Mouse (Mus musculus) lung, postnatal 0 days (tissue): ENCODE data around the gene Dtx3. TPM values are rescaled to one million over a fixed set of nuclear protein-coding genes. Genes with fewer than 3 reads are reported as not detected.
A peak's percentile ranks its signal among the peaks of the same experiment; 100 is the strongest.

ENCODE experiments used
- ATAC-seq: fragments of 200-750 bp; cut with Nextera tagmentation; 2 replicates; pipeline ENCODE4 v1.8.0; 2017; ENCODE audit warnings: moderate library complexity
- DNase-seq: peaks from one replicate; pipeline ENCODE4 v3.0.0-alpha.2; 2016; ENCODE audit warnings: low spot score
- H3K27ac ChIP-seq: fragments of 300-500 bp; sonication (generic); 2 replicates; pipeline ENCODE4 v1.5.1; 2014; ENCODE audit warnings: antibody characterized with exemption, mild to moderate bottlenecking, low read length, mixed read lengths
- H3K27me3 ChIP-seq: fragments of 300-500 bp; sonication (generic); replicated peaks from 2 replicates; pipeline ENCODE4 v1.6.1; 2014; ENCODE audit warnings: low read length, mixed read lengths; ENCODE audit not compliant: insufficient read depth
- H3K36me3 ChIP-seq: fragments of 300-500 bp; sonication (generic); 2 replicates; pipeline ENCODE4 v1.6.1; 2014; ENCODE audit warnings: low read length, mixed read lengths; ENCODE audit not compliant: insufficient read depth
- H3K4me1 ChIP-seq: fragments of 300-500 bp; sonication (generic); 2 replicates; pipeline ENCODE4 v1.6.1; 2014; ENCODE audit warnings: antibody characterized with exemption, low read depth, low read length, mixed read lengths; ENCODE audit not compliant: insufficient read depth
- H3K4me2 ChIP-seq: fragments of 300-500 bp; sonication (generic); replicated peaks from 2 replicates; pipeline ENCODE4 v1.6.1; 2014; ENCODE audit warnings: low read depth, mild to moderate bottlenecking, low read length, moderate library complexity, mixed read lengths
- H3K4me3 ChIP-seq: fragments of 300-500 bp; sonication (generic); 2 replicates; pipeline ENCODE4 v1.5.1; 2014; ENCODE audit warnings: low read depth, low read length
- H3K9ac ChIP-seq: fragments of 300-500 bp; sonication (generic); replicated peaks from 2 replicates; pipeline ENCODE4 v1.6.1; 2014; ENCODE audit warnings: low read depth, mild to moderate bottlenecking
- H3K9me3 ChIP-seq: fragments of 300-500 bp; sonication (generic); 2 replicates; pipeline ENCODE4 v1.6.1; 2016; ENCODE audit warnings: low read length, mixed read lengths
- CTCF ChIP-seq: IDR thresholded peaks from 2 replicates; pipeline ENCODE4 v1.5.1; 2016; ENCODE audit warnings: antibody characterized with exemption, mild to moderate bottlenecking
- EP300 ChIP-seq: IDR thresholded peaks from 2 replicates; pipeline ENCODE4 v1.6.1; 2016; ENCODE audit warnings: antibody characterized with exemption, mild to moderate bottlenecking, control low read depth
- WGBS: fragments of 180-500 bp; shearing (Covaris S2); extraction: QIAGEN DNeasy Blood & Tissue Kit; methylation state at CpG from one replicate; pipeline ENCODE4 v1.1.7; 2014; 5-methylcytosine and 5-hydroxymethylcytosine counted together
- polyA plus RNA-seq: library from polyadenylated mRNA; unstranded; fragments of >200 nt; fragmentation: Nextera tagmentation; extraction: Ambion mirVana; gene quantifications from 2 replicates; pipeline ENCODE4 v1.2.1, GENCODE M21; 2015

Dtx3 gene
- polyA plus RNA-seq, 1 experiment from 2014 or later: 47.5 TPM

DNA sequence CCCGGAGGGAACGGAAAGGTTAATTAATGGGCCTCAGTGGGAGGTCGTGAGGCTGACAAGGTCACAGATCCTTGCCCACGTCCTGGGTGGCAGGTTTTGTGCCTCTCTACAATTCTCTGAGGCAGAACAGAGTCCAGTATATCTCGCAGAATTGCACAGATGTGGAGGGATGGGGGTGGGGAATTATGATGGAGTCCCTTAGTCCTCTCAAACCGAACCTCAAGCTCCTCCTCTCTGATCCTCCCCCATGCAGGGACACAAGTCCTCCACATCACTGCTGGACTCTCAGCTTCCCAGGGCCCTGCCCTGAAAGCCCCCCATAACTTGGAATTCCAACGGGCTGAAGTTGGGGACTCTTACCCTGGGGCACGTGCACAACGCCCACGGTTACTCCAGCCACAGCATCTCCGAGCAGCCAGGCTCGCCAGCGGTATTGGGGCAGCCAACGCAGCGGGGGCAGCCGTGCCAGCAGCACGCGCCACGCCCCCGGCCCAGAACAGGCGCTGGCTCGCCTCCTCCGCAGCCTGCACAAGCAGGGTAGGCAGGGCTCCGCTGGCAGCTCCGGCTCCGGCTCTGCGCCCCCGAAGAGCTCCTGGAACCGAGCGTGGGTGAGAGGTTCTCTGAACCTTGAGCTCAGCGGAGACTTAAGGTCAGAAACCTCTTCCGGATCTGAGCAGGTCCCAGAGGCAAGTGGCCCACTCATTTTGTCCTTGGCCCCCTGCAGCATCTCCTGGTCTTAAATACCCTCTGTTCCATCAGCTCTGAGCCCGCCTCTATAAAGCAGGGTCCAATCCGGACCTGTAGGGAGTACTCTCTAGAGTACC is 15.4 kb downstream of the Dtx3 start, which contains the start of gene Slc26a10:
Gene Slc26a10, minus strand, starts transcription at position 775 of the 824 bp plus-strand sequence.
- Histone ChIP-seq H3K27ac (no peak within 1 kb of the TSS), H3K9me3 (no peaks in the 10 kb centered on the region), H3K36me3 (no peaks in the 10 kb centered on the region), H3K27me3 (peaks cover 57% of the 10 kb centered on the region), H3K4me1 (peaks cover 4% of the 10 kb centered on the region), H3K4me3 (no peak within 1 kb of the TSS), H3K9ac (no peak within 1 kb of the TSS), H3K4me2 (peak within 1 kb of the TSS; percentile 27; the same call in 1 of the 2 replicates)
- no peak for DNase-seq
- WGBS: 6% methylated on average over 34 of the region's 34 CpGs
- no peak for TF ChIP-seq CTCF
- no peak for TF ChIP-seq EP300
- ATAC-seq: no peak

DNA sequence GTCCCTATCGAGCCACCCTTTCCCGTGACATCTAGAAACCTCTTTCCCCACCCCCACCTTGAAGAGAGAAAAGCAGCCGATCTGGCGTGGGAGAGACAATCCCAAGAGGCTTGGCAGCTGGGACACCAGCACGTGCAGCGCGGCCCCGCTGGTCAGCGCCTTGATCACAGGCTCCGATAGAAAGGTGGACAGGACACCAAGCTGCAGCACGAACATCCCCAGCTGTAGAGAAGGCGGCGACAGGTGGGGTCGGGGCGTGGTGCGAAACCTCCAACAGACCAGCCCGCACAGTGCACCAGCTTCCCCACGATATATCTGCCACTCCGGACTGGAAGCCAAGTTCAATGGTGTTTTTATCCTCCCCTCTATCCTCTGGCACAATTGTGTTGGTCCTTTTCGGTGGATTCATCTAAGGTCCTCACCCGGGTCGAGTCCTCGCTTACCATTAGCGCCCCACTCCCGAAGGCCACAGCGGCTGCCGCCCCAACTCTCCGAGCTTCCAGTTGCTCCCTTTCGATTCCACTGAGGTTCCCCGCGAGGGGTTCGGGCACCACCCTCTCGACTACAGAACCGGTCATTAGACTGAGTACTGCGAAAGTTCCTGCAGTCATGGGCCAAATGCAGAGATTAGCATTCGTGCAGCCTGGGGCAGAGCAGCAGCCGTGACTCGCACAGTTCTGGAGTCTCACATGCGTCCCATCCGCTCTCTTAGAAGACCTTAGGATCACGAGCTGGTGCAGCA is 17.1 kb downstream of the Dtx3 start:
- Histone ChIP-seq H3K4me3 (peak overlapping the region; percentile 19; the same call in 1 of the 2 replicates), H3K27ac (no peak overlapping the region), H3K4me2 (peak overlapping the region; percentile 51), H3K9ac (no peak overlapping the region), H3K36me3 (no peaks in the 10 kb centered on the region), H3K27me3 (peaks cover 57% of the 10 kb centered on the region), H3K4me1 (peaks cover 4% of the 10 kb centered on the region), H3K9me3 (no peaks in the 10 kb centered on the region)
- DNase-seq (no peak), ATAC-seq (no peak)
- 5% methylated on average over 41 of the region's 41 CpGs for WGBS
- TF ChIP-seq CTCF: no peak
- no peak for TF ChIP-seq EP300

DNA sequence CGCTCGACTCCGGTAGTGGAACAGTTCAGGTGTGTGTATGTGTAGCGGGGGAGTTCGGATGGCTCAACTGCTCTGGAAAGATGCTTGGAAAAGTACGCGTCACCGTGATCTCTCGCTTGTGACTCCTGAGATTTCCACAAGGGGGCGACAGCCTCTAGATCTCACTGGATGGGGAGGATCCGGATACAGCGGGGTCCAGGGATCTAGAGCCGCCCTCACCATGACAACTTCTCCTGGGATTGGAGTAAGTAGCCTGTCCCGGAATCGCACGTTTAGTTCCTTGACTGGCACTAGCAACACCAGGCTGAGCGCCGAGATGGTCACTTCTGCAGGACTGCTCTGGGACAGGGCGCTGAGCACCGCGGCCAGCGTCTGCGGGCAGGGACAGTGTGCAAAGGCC is 17.8 kb downstream of the Dtx3 start:
- H3K27me3 ChIP-seq: peaks cover 56% of the 10 kb centered on the region
- H3K4me2 ChIP-seq: peak overlapping the region; percentile 51
- TF ChIP-seq EP300: no peak
- TF ChIP-seq CTCF: peak; percentile 90
- H3K4me1 ChIP-seq: peaks cover 4% of the 10 kb centered on the region
- H3K9me3 ChIP-seq: no peaks in the 10 kb centered on the region
- WGBS: under 1% methylated on average over 23 of the region's 23 CpGs
- peak overlapping the region; percentile 19 for H3K4me3 ChIP-seq
- DNase-seq (peak; percentile 84), ATAC-seq (peak; percentile 64)
- H3K27ac ChIP-seq: no peak overlapping the region
- no peaks in the 10 kb centered on the region for H3K36me3 ChIP-seq
- no peak overlapping the region for H3K9ac ChIP-seq

DNA sequence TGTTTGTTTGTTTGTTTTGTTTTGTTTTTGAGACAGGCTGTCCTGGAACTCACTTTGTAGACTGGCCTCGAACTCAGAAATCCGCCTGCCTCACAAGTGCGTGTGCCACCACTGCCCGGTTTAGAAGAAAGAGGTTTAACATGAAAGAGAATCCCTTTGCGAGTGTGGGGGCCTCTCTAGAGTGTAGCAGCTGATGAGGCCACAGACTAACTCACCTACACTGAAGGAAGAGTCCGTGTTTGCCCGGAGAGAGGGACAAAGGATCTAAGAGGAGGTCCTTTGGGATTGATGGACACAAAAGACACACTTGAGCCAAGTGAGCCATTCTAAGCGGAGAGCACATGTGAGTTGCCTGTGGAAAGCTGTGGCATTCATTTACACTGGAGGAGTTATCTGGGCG is 18.3 kb downstream of the Dtx3 start:
- Histone ChIP-seq H3K27me3 (peaks cover 53% of the 10 kb centered on the region), H3K4me1 (peaks cover 4% of the 10 kb centered on the region), H3K36me3 (no peaks in the 10 kb centered on the region), H3K27ac (no peak overlapping the region), H3K9me3 (no peaks in the 10 kb centered on the region), H3K4me2 (no peak overlapping the region), H3K9ac (no peak overlapping the region), H3K4me3 (no peak overlapping the region)
- 13% methylated on average over 9 of the region's 9 CpGs for whole genome bisulfite sequencing
- ATAC-seq (no peak), DNase-seq (no peak)
- TF ChIP-seq CTCF (no peak), EP300 (no peak)

DNA sequence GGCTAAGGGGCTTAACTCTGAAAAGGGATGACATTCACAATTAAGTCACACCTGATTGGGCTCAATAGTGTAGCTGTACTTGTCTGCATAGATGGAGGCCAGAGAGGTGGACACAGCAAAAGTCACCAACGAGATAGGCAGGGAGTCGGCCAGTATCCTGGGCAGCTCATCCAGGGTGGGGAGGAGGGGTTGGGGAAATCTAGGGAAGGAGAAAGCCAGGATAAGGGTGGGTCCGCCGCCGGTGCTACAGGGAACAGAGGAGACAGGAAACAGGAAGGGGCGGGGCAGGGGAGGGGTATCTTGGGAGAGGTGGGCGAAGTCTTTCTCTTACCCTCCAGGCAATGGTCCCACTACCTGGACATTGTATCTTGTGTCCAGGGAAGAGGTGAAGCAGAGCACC is 18.8 kb downstream of the Dtx3 start:
- no peak overlapping the region for H3K27ac ChIP-seq
- ATAC-seq: no peak
- no peak for DNase-seq
- peaks cover 53% of the 10 kb centered on the region for H3K27me3 ChIP-seq
- no peaks in the 10 kb centered on the region for H3K9me3 ChIP-seq
- H3K9ac ChIP-seq: no peak overlapping the region
- no peak overlapping the region for H3K4me2 ChIP-seq
- TF ChIP-seq CTCF: no peak
- no peak for TF ChIP-seq EP300
- WGBS: 6% methylated on average over 7 of the region's 7 CpGs
- peaks cover 4% of the 10 kb centered on the region for H3K4me1 ChIP-seq
- H3K36me3 ChIP-seq: no peaks in the 10 kb centered on the region
- H3K4me3 ChIP-seq: no peak overlapping the region

DNA sequence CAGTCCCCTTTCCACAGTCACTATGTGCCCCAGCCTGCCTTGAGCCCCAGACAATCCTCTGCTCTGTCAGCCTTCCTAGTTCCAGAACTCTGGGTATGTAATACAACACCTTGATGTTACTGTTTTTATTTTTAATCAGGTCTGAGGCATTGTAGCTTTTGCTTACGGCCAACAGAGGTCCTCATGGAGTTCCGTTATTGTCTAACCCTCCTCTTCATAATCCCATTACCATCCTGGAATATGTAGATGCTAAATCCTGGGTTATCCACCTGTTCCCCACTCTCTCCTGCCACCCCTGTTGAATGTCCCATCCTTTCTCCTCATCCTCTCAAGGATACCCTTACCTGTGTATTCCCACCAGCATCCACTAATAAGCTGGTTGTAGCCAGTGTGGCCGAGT is 19.3 kb downstream of the Dtx3 start:
- Histone ChIP-seq H3K27ac (no peak overlapping the region), H3K9ac (no peak overlapping the region), H3K4me2 (no peak overlapping the region), H3K4me3 (no peak overlapping the region), H3K36me3 (no peaks in the 10 kb centered on the region), H3K4me1 (peaks cover 4% of the 10 kb centered on the region), H3K27me3 (peaks cover 57% of the 10 kb centered on the region), H3K9me3 (no peaks in the 10 kb centered on the region)
- no peak for TF ChIP-seq EP300
- 0 out of 2 replicates have a peak, but pooled peaks have one; percentile 7 for TF ChIP-seq CTCF
- WGBS: 34% methylated on average over 3 of the region's 3 CpGs
- no peak for ATAC-seq
- no peak for DNase-seq
